Mouse (Mus musculus) kidney, adult 2 months (tissue): Measurements from ENCODE around the gene Rbp1. TPM values are rescaled to one million over a fixed set of nuclear protein-coding genes. Genes with fewer than 3 reads are reported as not detected.

Experiments used
- DNase-seq: peaks from one replicate; pipeline ENCODE4 v3.0.0; 2021
- H3K27ac ChIP-seq: fragments of 200-500 bp; 2 replicates; pipeline ENCODE4 v1.5.1; 2012; ENCODE audit warnings: low read depth, low read length, control low read depth, inconsistent platforms; ENCODE audit not compliant: insufficient read depth
- H3K27me3 ChIP-seq: fragments of 200-500 bp; replicated peaks from 2 replicates; pipeline ENCODE4 v1.6.1; 2012; ENCODE audit warnings: mild to moderate bottlenecking, moderate library complexity, low read length, inconsistent platforms; ENCODE audit not compliant: control insufficient read depth, insufficient read depth
- H3K36me3 ChIP-seq: fragments of 200-500 bp; 2 replicates; pipeline ENCODE4 v1.6.1; 2012; ENCODE audit warnings: mild to moderate bottlenecking, moderate library complexity, low read length, inconsistent platforms; ENCODE audit not compliant: control insufficient read depth, insufficient read depth
- H3K4me1 ChIP-seq: fragments of 200-500 bp; 2 replicates; pipeline ENCODE4 v1.6.1; 2011; ENCODE audit warnings: low read length; ENCODE audit not compliant: control insufficient read depth, insufficient read depth
- H3K4me3 ChIP-seq: fragments of 200-500 bp; 2 replicates; pipeline ENCODE4 v1.5.1; 2011; ENCODE audit warnings: mild to moderate bottlenecking, low read depth, low read length, control low read depth; ENCODE audit not compliant: insufficient read depth
- CTCF ChIP-seq: fragments of 200-500 bp; conservative IDR thresholded peaks from 2 replicates; pipeline ENCODE4 v1.5.1; 2011; ENCODE audit warnings: low read depth, mild to moderate bottlenecking, control low read depth, low read length, moderate library complexity, mixed read lengths; ENCODE audit not compliant: insufficient read depth, insufficient read length
- POLR2A ChIP-seq: fragments of 200-500 bp; IDR thresholded peaks from one replicate; pipeline ENCODE4 v1.6.1; 2011; ENCODE audit warnings: low read depth, low read length, control low read depth
- WGBS: fragments of 180-500 bp; shearing (Covaris S2); methylation state at CpG from one replicate; pipeline ENCODE4 v1.1.7; 2018; 5-methylcytosine and 5-hydroxymethylcytosine counted together
- polyA plus RNA-seq: library from polyadenylated mRNA; depleted of rRNA; stranded (reverse); fragments of >200 nt; gene quantifications from 2 replicates; pipeline ENCODE4 v1.2.3, GENCODE M21; 2012; rRNA removed

Rbp1 gene
- polyA plus RNA-seq, 1 experiment, result 6.7 TPM

DNA sequence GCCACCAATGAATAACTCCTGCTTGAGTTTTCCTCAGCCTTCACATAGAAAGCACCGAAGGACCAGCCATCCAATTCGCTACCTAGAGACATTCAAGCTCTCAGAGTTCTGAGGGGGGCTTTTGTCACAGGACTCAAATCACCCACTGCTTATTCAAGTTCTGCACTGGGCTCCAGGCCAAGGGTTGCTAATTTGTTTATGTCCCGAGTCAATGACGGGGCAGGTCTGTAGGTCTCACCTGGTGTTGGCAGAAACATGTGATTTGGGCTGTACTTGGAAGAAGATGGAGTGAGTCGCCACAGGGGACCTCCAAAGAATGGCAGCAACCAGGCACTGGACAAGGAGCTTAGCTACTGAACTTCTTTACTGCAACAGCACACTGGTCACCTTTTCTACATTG is 68.3 kb downstream of the Rbp1 start:
- H3K4me1 ChIP-seq, result no peaks in the 10 kb centered on the region
- no peaks in the 10 kb centered on the region for H3K27me3 ChIP-seq
- no peaks in the 10 kb centered on the region for H3K36me3 ChIP-seq
- 66% methylated on average over 5 of the region's 5 CpGs for WGBS
- no peak overlapping the region for H3K27ac ChIP-seq
- no peak for TF ChIP-seq POLR2A
- no peak for TF ChIP-seq CTCF
- no peak overlapping the region for H3K4me3 ChIP-seq
- no peak for DNase-seq

DNA sequence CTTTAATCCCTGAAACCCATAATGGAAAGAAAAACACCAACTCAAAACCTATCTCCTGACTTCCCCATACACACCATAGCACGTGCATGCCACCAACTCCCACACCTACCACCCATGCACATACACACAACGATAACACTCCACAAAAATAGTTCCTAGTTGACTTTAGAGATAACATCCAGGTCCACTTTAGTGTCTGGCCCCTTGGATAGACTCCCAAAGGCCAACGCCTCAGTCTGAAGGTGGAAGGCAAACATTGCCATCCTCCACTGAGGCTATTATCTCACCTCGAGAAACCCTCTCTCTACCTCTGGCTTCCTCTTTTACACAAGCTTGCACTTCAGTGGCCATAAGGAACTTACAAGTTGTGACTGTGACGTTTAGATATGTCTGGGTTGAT is 69.5 kb downstream of the Rbp1 start:
- DNase-seq, result no peak
- 89% methylated on average over 5 of the region's 5 CpGs for WGBS
- Histone ChIP-seq H3K4me3 (no peak overlapping the region), H3K4me1 (no peaks in the 10 kb centered on the region), H3K27ac (no peak overlapping the region), H3K27me3 (no peaks in the 10 kb centered on the region), H3K36me3 (no peaks in the 10 kb centered on the region)
- TF ChIP-seq POLR2A, result no peak
- no peak for TF ChIP-seq CTCF

DNA sequence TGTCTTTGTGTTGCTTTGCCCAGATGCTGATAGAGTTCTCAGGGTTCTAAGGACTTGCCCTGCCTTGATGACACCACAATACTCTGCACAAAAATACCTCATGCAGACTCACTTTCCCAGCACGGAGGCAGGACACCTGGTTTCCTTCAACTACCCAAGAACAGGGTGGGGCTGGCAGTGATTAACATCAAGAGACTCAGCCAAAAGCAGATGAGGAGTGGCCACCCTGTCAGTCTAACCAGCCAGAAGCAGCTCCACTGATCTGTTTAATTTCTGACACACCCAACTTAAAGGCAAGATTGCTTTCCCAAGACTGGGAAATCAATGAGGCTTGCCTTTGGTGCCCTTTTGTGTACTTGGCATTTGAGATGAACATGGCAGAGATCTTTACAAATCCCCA is 70.1 kb downstream of the Rbp1 start:
- no peak for DNase-seq
- no peaks in the 10 kb centered on the region for H3K27me3 ChIP-seq
- H3K4me1 ChIP-seq, result no peaks in the 10 kb centered on the region
- 69% methylated on average over 1 of the region's 1 CpGs for WGBS
- H3K27ac ChIP-seq, result no peak overlapping the region
- H3K4me3 ChIP-seq, result no peak overlapping the region
- no peaks in the 10 kb centered on the region for H3K36me3 ChIP-seq
- no peak for TF ChIP-seq POLR2A
- no peak for TF ChIP-seq CTCF

Other genes with a start within 250 kb of the Rbp1 start
- gene Nmnat3, start 135.5 kb upstream of the Rbp1 start, polyA plus RNA-seq, result 27.7 and 29.4 TPM in 2 replicates
- gene Rbp2, start 63.2 kb downstream of the Rbp1 start, polyA plus RNA-seq, result not detected in 2 replicates
- gene Copb2, start 140.8 kb downstream of the Rbp1 start, polyA plus RNA-seq, result 37.8 and 43.3 TPM in 2 replicates
- gene Mrps22, start 178.7 kb downstream of the Rbp1 start, polyA plus RNA-seq, result 19.7 and 22.4 TPM in 2 replicates